Mouse (Mus musculus) heart, embryonic 12.5 days (tissue): ENCODE results near the gene Hist1h2ae. TPM values are rescaled to one million over a fixed set of nuclear protein-coding genes. Genes with fewer than 3 reads are reported as not detected.

ENCODE experiments used
- ATAC-seq: fragments of 200-750 bp; cut with Nextera tagmentation; 2 replicates; pipeline ENCODE4 v1.8.0; 2017; ENCODE audit warnings: moderate TSS enrichment, moderate library complexity; ENCODE audit not compliant: insufficient number of reproducible peaks, low FRiP score
- H3K27ac ChIP-seq: fragments of 300-500 bp; sonication (generic); 2 replicates; pipeline ENCODE4 v1.5.1; 2016; ENCODE audit warnings: mild to moderate bottlenecking, moderate library complexity; ENCODE audit not compliant: poor library complexity, severe bottlenecking
- H3K27me3 ChIP-seq: fragments of 300-500 bp; sonication (generic); replicated peaks from 2 replicates; pipeline ENCODE4 v1.6.1; 2016; ENCODE audit warnings: mild to moderate bottlenecking, moderate library complexity
- H3K36me3 ChIP-seq: fragments of 300-500 bp; sonication (generic); 2 replicates; pipeline ENCODE4 v1.6.1; 2016; ENCODE audit warnings: mild to moderate bottlenecking, moderate library complexity
- H3K4me1 ChIP-seq: fragments of 300-500 bp; sonication (generic); replicated peaks from 2 replicates; pipeline ENCODE4 v1.6.1; 2016; ENCODE audit warnings: mild to moderate bottlenecking
- H3K4me2 ChIP-seq: fragments of 300-500 bp; sonication (generic); 2 replicates; pipeline ENCODE4 v1.6.1; 2016; ENCODE audit warnings: mild to moderate bottlenecking, moderate library complexity
- H3K4me3 ChIP-seq: fragments of 300-500 bp; sonication (generic); 2 replicates; pipeline ENCODE4 v1.5.1; 2016; ENCODE audit warnings: mild to moderate bottlenecking
- H3K9ac ChIP-seq: fragments of 300-500 bp; sonication (generic); 2 replicates; pipeline ENCODE4 v1.6.1; 2016; ENCODE audit warnings: mild to moderate bottlenecking, moderate library complexity
- H3K9me3 ChIP-seq: fragments of 300-500 bp; sonication (generic); replicated peaks from 2 replicates; pipeline ENCODE4 v1.6.1; 2016; ENCODE audit warnings: mild to moderate bottlenecking, moderate library complexity
- WGBS: fragments of 180-500 bp; shearing (Covaris S2); methylation state at CpG from one replicate; pipeline ENCODE4 v1.1.7; 2016; 5-methylcytosine and 5-hydroxymethylcytosine counted together
- polyA plus RNA-seq: library from polyadenylated mRNA; unstranded; fragments of >200 nt; fragmentation: Nextera tagmentation; extraction: Ambion mirVana; gene quantifications from 2 replicates; pipeline ENCODE4 v1.2.1, GENCODE M21; 2016

Hist1h2ae gene
- 40.3 and 45.8 TPM in 2 replicates for polyA plus RNA-seq

DNA sequence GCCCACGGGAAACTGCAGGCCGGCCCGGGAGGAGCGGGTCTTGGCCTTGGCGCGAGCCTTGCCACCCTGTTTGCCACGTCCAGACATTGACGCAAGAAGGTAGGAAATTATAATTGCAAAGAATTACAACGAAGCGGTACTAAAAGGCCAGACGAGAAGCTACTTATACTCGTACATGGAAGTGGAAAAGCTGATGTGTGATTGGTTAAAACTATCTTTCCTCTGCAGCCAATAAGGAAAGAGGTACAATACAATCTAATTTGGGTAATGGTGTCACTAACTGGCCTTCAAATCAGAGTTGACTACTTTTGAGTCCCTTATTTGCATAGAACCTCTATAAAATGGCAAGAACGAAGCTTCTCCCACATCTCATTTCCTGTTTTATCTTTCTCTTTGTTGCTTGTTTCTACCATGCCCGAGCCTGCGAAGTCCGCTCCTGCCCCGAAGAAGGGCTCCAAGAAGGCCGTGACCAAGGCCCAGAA is at the start of gene Hist1h2ae, which contains the start of gene Hist1h2bg:
TSS of gene Hist1h2ae (minus strand) at position 199 of the 482 bp plus-strand sequence.
TSS of gene Hist1h2bg (plus strand) at position 375 of the 482 bp plus-strand sequence.
- Histone ChIP-seq H3K9ac (peak within 1 kb of the TSS; percentile 81), H3K4me2 (peak within 1 kb of the TSS; percentile 70), H3K27ac (peak within 1 kb of the TSS; percentile 97), H3K27me3 (no peaks in the 10 kb centered on the region), H3K36me3 (no peaks in the 10 kb centered on the region), H3K4me3 (peak within 1 kb of the TSS; percentile 60), H3K4me1 (peaks cover 8% of the 10 kb centered on the region), H3K9me3 (no peaks in the 10 kb centered on the region)
- WGBS: 0% methylated on average over 18 of the region's 18 CpGs
- ATAC-seq: peak; percentile 86

DNA sequence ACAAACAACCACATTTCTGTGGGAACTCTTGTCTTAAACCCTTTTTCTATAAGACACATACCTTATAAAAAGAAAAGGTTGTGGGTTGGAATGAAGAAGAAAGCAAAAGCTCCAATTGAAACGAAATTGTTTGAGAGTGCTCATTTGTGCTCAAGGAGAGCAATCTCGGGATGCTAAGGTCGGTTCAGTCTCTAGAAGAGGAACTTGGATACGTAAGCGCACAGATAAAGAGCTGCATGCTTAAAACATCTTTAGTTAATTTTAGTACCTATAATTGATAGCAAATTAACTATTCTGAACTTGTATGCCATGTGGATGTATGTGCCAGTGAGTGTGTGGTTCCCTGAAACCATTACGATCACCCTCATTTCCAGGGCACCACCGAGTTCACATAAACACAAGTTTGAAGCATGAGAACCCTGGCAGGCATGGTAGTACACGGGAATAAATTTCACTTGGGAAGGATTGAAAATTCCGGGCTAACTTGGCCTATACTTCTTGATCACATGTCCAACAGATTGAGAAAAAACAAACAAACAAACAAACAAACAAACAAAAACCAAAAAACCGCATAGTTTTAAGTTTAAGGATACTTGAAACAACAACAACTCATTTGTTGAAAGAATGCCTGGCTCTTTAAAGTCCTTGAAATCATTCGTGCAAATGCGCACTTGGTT is 49.2 kb upstream of the Hist1h2ae start:
- peak overlapping the region; percentile 81 for H3K9ac ChIP-seq
- H3K4me1 ChIP-seq: peaks cover 12% of the 10 kb centered on the region
- ATAC-seq: no peak
- peak overlapping the region; percentile 98 for H3K4me2 ChIP-seq
- H3K9me3 ChIP-seq: no peaks in the 10 kb centered on the region
- H3K27me3 ChIP-seq: no peaks in the 10 kb centered on the region
- 54% methylated on average over 12 of the region's 12 CpGs for WGBS
- peak overlapping the region; percentile 98 for H3K27ac ChIP-seq
- H3K36me3 ChIP-seq: no peaks in the 10 kb centered on the region
- H3K4me3 ChIP-seq: peak overlapping the region; percentile 74

GRCm38 (mm10) chr13:23611638-23612037 is 40.6 kb upstream of the Hist1h2ae start:
- H3K4me2 ChIP-seq: no peak overlapping the region
- WGBS: 83% methylated on average over 3 of the region's 3 CpGs

GRCm38 (mm10) chr13:23610393-23610792 is 39.4 kb upstream of the Hist1h2ae start:
- H3K9ac ChIP-seq: no peak overlapping the region
- WGBS: 80% methylated on average over 2 of the region's 2 CpGs
- H3K27me3 ChIP-seq: no peaks in the 10 kb centered on the region
- no peaks in the 10 kb centered on the region for H3K4me1 ChIP-seq
- no peak overlapping the region for H3K27ac ChIP-seq
- no peaks in the 10 kb centered on the region for H3K36me3 ChIP-seq
- H3K4me3 ChIP-seq: no peak overlapping the region
- no peaks in the 10 kb centered on the region for H3K9me3 ChIP-seq
- H3K4me2 ChIP-seq: no peak overlapping the region
- ATAC-seq: no peak

More at GRCm38 (mm10) chr13:23611638-23612037, 40.6 kb upstream of the Hist1h2ae start:
- no peaks in the 10 kb centered on the region for H3K4me1 ChIP-seq
- no peak overlapping the region for H3K9ac ChIP-seq
- no peak overlapping the region for H3K4me3 ChIP-seq
- ATAC-seq: no peak
- no peak overlapping the region for H3K27ac ChIP-seq
- H3K9me3 ChIP-seq: no peaks in the 10 kb centered on the region
- no peaks in the 10 kb centered on the region for H3K36me3 ChIP-seq
- no peaks in the 10 kb centered on the region for H3K27me3 ChIP-seq

GRCm38 (mm10) chr13:23609844-23610243 is 38.8 kb upstream of the Hist1h2ae start:
- H3K4me3 ChIP-seq: no peak overlapping the region
- no peak overlapping the region for H3K9ac ChIP-seq
- no peaks in the 10 kb centered on the region for H3K36me3 ChIP-seq
- H3K27ac ChIP-seq: no peak overlapping the region
- no peak overlapping the region for H3K4me2 ChIP-seq
- H3K27me3 ChIP-seq: no peaks in the 10 kb centered on the region
- no peak for ATAC-seq
- no peaks in the 10 kb centered on the region for H3K9me3 ChIP-seq
- H3K4me1 ChIP-seq: no peaks in the 10 kb centered on the region

- H3K4me3 ChIP-seq: no peak overlapping the region
- H3K27me3 ChIP-seq: no peaks in the 10 kb centered on the region
- H3K36me3 ChIP-seq: no peaks in the 10 kb centered on the region
- 57% methylated on average over 4 of the region's 4 CpGs for WGBS
- no peak overlapping the region for H3K4me2 ChIP-seq
- H3K9ac ChIP-seq: no peak overlapping the region
- no peaks in the 10 kb centered on the region for H3K9me3 ChIP-seq
- H3K27ac ChIP-seq: no peak overlapping the region
- no peaks in the 10 kb centered on the region for H3K4me1 ChIP-seq
- no peak for ATAC-seq
Observed at GRCm38 (mm10) chr13:23609209-23609608, 38.2 kb upstream of the Hist1h2ae start.

GRCm38 (mm10) chr13:23605052-23605451 is 34.0 kb upstream of the Hist1h2ae start:
- Histone ChIP-seq H3K4me1 (0 out of 2 replicates have a peak, but pooled peaks cover 3% of the 10 kb centered on the region), H3K4me2 (no peak overlapping the region), H3K27ac (no peak overlapping the region), H3K36me3 (no peaks in the 10 kb centered on the region), H3K4me3 (no peak overlapping the region), H3K9me3 (0 out of 2 replicates have a peak, but pooled peaks cover 2% of the 10 kb centered on the region), H3K27me3 (no peaks in the 10 kb centered on the region), H3K9ac (no peak overlapping the region)
- 81% methylated on average over 3 of the region's 3 CpGs for WGBS
- no peak for ATAC-seq

GRCm38 (mm10) chr13:23604452-23604851 is 33.4 kb upstream of the Hist1h2ae start:
- Histone ChIP-seq H3K4me3 (no peak overlapping the region), H3K36me3 (no peaks in the 10 kb centered on the region), H3K27me3 (no peaks in the 10 kb centered on the region), H3K4me2 (no peak overlapping the region), H3K9ac (no peak overlapping the region), H3K9me3 (0 out of 2 replicates have a peak, but pooled peaks cover 2% of the 10 kb centered on the region), H3K27ac (no peak overlapping the region), H3K4me1 (0 out of 2 replicates have a peak, but pooled peaks cover 3% of the 10 kb centered on the region)
- no peak for ATAC-seq
- 85% methylated on average over 3 of the region's 3 CpGs for WGBS

DNA sequence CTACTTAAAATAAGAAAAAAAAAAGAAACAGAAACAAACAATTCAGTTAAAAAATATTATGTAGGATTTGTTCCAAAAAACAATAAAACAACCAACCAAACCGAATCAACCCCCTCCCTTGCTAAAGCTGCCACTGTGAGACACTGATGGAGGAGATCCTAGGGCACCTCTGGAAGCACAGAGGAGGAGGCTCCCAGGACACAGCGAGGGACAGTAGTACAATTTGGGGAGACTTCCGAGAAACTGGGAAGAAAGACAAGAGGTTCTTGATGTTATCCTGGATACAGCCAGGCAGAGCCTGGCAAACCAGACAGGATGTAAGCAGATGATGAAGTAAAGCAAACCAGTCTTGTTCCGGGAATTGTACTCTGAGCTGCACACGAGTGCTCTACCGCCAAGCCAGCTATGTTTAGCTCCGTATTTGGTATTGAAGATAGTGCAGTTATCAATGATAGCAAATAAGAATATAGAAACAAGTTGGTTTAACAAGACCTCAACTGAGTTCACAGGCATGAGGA is 32.2 kb upstream of the Hist1h2ae start:
- Histone ChIP-seq H3K27ac (no peak overlapping the region), H3K4me3 (no peak overlapping the region), H3K9ac (no peak overlapping the region), H3K4me1 (0 out of 2 replicates have a peak, but pooled peaks cover 3% of the 10 kb centered on the region), H3K27me3 (no peaks in the 10 kb centered on the region), H3K4me2 (no peak overlapping the region), H3K36me3 (no peaks in the 10 kb centered on the region), H3K9me3 (0 out of 2 replicates have a peak, but pooled peaks cover 2% of the 10 kb centered on the region)
- ATAC-seq: no peak
- WGBS: 47% methylated on average over 7 of the region's 7 CpGs

- no peaks in the 10 kb centered on the region for H3K36me3 ChIP-seq
- no peak overlapping the region for H3K27ac ChIP-seq
- no peak for ATAC-seq
- no peaks in the 10 kb centered on the region for H3K27me3 ChIP-seq
- H3K9me3 ChIP-seq: 0 out of 2 replicates have a peak, but pooled peaks cover 2% of the 10 kb centered on the region
- WGBS: 6% methylated on average over 9 of the region's 9 CpGs
- H3K4me1 ChIP-seq: peaks cover 11% of the 10 kb centered on the region; the same call in 1 of the 2 replicates
- H3K9ac ChIP-seq: no peak overlapping the region
- no peak overlapping the region for H3K4me3 ChIP-seq
- H3K4me2 ChIP-seq: no peak overlapping the region
Observed at GRCm38 (mm10) chr13:23597957-23598356, 26.9 kb upstream of the Hist1h2ae start.

- Histone ChIP-seq H3K27ac (no peak overlapping the region), H3K4me3 (no peak overlapping the region), H3K27me3 (no peaks in the 10 kb centered on the region), H3K9ac (no peak overlapping the region; the same call in 1 of the 2 replicates), H3K9me3 (no peaks in the 10 kb centered on the region), H3K36me3 (no peaks in the 10 kb centered on the region), H3K4me2 (no peak overlapping the region), H3K4me1 (peaks cover 12% of the 10 kb centered on the region; the same call in 1 of the 2 replicates)
- 72% methylated on average over 7 of the region's 7 CpGs for WGBS
- no peak for ATAC-seq
Observed at GRCm38 (mm10) chr13:23595622-23596372, 24.8 kb upstream of the Hist1h2ae start.
